Mouse (Mus musculus): ENCODE results near the gene Fam178b. TPM values are rescaled to one million over a fixed set of nuclear protein-coding genes. Genes with fewer than 3 reads are reported as not detected.

Gene Fam178b
- total and polyA plus RNA-seq, 2 experiments from 2014 or later: not detected

- Histone ChIP-seq H3K9ac (peak within 1 kb of the TSS; percentile 67), H3K36me3 (ENCODE audit: insufficient read depth) (peaks cover 38% of the 10 kb centered on the region), H3K27me3 (ENCODE audit: insufficient read depth, low read length) (no peaks in the 10 kb centered on the region), H3K4me1 (ENCODE audit: insufficient read depth) (peaks cover 4% of the 10 kb centered on the region; the same call in 1 of the 2 replicates), H3K9me3 (ENCODE audit: low read length) (no peaks in the 10 kb centered on the region), H3K4me3 (ENCODE audit: low read depth, low read length) (peak within 1 kb of the TSS; percentile 68), H3K27ac (ENCODE audit: low read depth, low read length) (peak within 1 kb of the TSS; percentile 62), H3K4me2 (ENCODE audit: low read depth) (peak within 1 kb of the TSS; percentile 75)
- ATAC-seq (peak; percentile 98), DNase-seq (peak; percentile 96)
- 1% methylated on average over 43 of the region's 43 CpGs for WGBS
- TF ChIP-seq CTCF (IDR thresholded peaks at IDR 0.05; ENCODE audit: low read depth): peak; percentile 100
Observed at GRCm38 (mm10) chr1:36546888-36547471, 136.0 kb downstream of the Fam178b start, which contains the start of gene Ankrd39. Ankrd39 (minus strand) TSS chr1:36547445.

- DNase-seq (no peak), ATAC-seq (no peak)
- WGBS: 70% methylated on average over 19 of the region's 19 CpGs
- Histone ChIP-seq H3K4me3 (ENCODE audit: low read depth, low read length) (peak overlapping the region; percentile 68), H3K9me3 (ENCODE audit: low read length) (no peaks in the 10 kb centered on the region), H3K4me2 (ENCODE audit: low read depth) (peak overlapping the region; percentile 75), H3K9ac (no peak overlapping the region), H3K4me1 (ENCODE audit: insufficient read depth) (peaks cover 4% of the 10 kb centered on the region; the same call in 1 of the 2 replicates), H3K27ac (ENCODE audit: low read depth, low read length) (no peak overlapping the region), H3K36me3 (ENCODE audit: insufficient read depth) (peaks cover 35% of the 10 kb centered on the region), H3K27me3 (ENCODE audit: insufficient read depth, low read length) (no peaks in the 10 kb centered on the region)
- TF ChIP-seq CTCF (IDR thresholded peaks at IDR 0.05; ENCODE audit: low read depth): peak; percentile 26; the same call in 1 of the 2 replicates
Observed at GRCm38 (mm10) chr1:36545845-36546600, 137.0 kb downstream of the Fam178b start.

- Histone ChIP-seq H3K9ac (no peak overlapping the region), H3K4me1 (ENCODE audit: insufficient read depth) (peaks cover 4% of the 10 kb centered on the region; the same call in 1 of the 2 replicates), H3K4me2 (ENCODE audit: low read depth) (no peak overlapping the region), H3K4me3 (ENCODE audit: low read depth, low read length) (no peak overlapping the region), H3K9me3 (ENCODE audit: low read length) (no peaks in the 10 kb centered on the region), H3K27ac (ENCODE audit: low read depth, low read length) (no peak overlapping the region), H3K27me3 (ENCODE audit: insufficient read depth, low read length) (no peaks in the 10 kb centered on the region), H3K36me3 (ENCODE audit: insufficient read depth) (peaks cover 32% of the 10 kb centered on the region)
- TF ChIP-seq CTCF (IDR thresholded peaks at IDR 0.05; ENCODE audit: low read depth): no peak
- DNase-seq (no peak), ATAC-seq (no peak)
- 86% methylated on average over 2 of the region's 2 CpGs for WGBS
Observed at GRCm38 (mm10) chr1:36545382-36545781, 137.6 kb downstream of the Fam178b start.

- TF ChIP-seq CTCF (IDR thresholded peaks at IDR 0.05; ENCODE audit: low read depth): no peak
Observed at GRCm38 (mm10) chr1:36542925-36543324, 140.1 kb downstream of the Fam178b start.

GRCm38 (mm10) chr1:36541844-36542243, 141.1 kb downstream of the Fam178b start:
- no peak overlapping the region for H3K4me3 ChIP-seq (ENCODE audit: low read depth, low read length)
- H3K4me2 ChIP-seq (ENCODE audit: low read depth): no peak overlapping the region
- ATAC-seq (no peak), DNase-seq (no peak)
- peaks cover 16% of the 10 kb centered on the region for H3K36me3 ChIP-seq (ENCODE audit: insufficient read depth)
- no peak overlapping the region for H3K9ac ChIP-seq
- no peak for TF ChIP-seq CTCF (IDR thresholded peaks at IDR 0.05; ENCODE audit: low read depth)
- 85% methylated on average over 16 of the region's 16 CpGs for WGBS
- H3K4me1 ChIP-seq (ENCODE audit: insufficient read depth): no peaks in the 10 kb centered on the region; the same call in 1 of the 2 replicates
- no peak overlapping the region for H3K27ac ChIP-seq (ENCODE audit: low read depth, low read length)
- H3K9me3 ChIP-seq (ENCODE audit: low read length): no peaks in the 10 kb centered on the region
- H3K27me3 ChIP-seq (ENCODE audit: insufficient read depth, low read length): no peaks in the 10 kb centered on the region

More at GRCm38 (mm10) chr1:36542925-36543324, 140.1 kb downstream of the Fam178b start:
- peaks cover 12% of the 10 kb centered on the region for H3K36me3 ChIP-seq (ENCODE audit: insufficient read depth)
- ATAC-seq (no peak), DNase-seq (no peak)
- no peak overlapping the region for H3K27ac ChIP-seq (ENCODE audit: low read depth, low read length)
- H3K9me3 ChIP-seq (ENCODE audit: low read length): no peaks in the 10 kb centered on the region
- WGBS: 91% methylated on average over 9 of the region's 9 CpGs
- H3K4me3 ChIP-seq (ENCODE audit: low read depth, low read length): no peak overlapping the region
- no peak overlapping the region for H3K9ac ChIP-seq
- H3K4me2 ChIP-seq (ENCODE audit: low read depth): no peak overlapping the region
- no peaks in the 10 kb centered on the region for H3K27me3 ChIP-seq (ENCODE audit: insufficient read depth, low read length)
- peaks cover 4% of the 10 kb centered on the region; the same call in 1 of the 2 replicates for H3K4me1 ChIP-seq (ENCODE audit: insufficient read depth)

GRCm38 (mm10) chr1:36540807-36541206, 142.2 kb downstream of the Fam178b start:
- no peak overlapping the region for H3K4me2 ChIP-seq (ENCODE audit: low read depth)
- H3K4me1 ChIP-seq (ENCODE audit: insufficient read depth): no peaks in the 10 kb centered on the region
- DNase-seq: no peak
- WGBS: 93% methylated on average over 12 of the region's 12 CpGs
- H3K27me3 ChIP-seq (ENCODE audit: insufficient read depth, low read length): no peaks in the 10 kb centered on the region
- no peaks in the 10 kb centered on the region for H3K9me3 ChIP-seq (ENCODE audit: low read length)
- no peak for ATAC-seq
- no peak for TF ChIP-seq CTCF (IDR thresholded peaks at IDR 0.05; ENCODE audit: low read depth)
- peaks cover 16% of the 10 kb centered on the region for H3K36me3 ChIP-seq (ENCODE audit: insufficient read depth)
- no peak overlapping the region for H3K4me3 ChIP-seq (ENCODE audit: low read depth, low read length)
- no peak overlapping the region for H3K27ac ChIP-seq (ENCODE audit: low read depth, low read length)
- H3K9ac ChIP-seq: no peak overlapping the region

- Histone ChIP-seq H3K4me1 (ENCODE audit: insufficient read depth) (no peaks in the 10 kb centered on the region), H3K27me3 (ENCODE audit: insufficient read depth, low read length) (no peaks in the 10 kb centered on the region), H3K9me3 (ENCODE audit: low read length) (no peaks in the 10 kb centered on the region), H3K4me2 (ENCODE audit: low read depth) (no peak overlapping the region), H3K9ac (no peak overlapping the region), H3K4me3 (ENCODE audit: low read depth, low read length) (no peak overlapping the region), H3K27ac (ENCODE audit: low read depth, low read length) (no peak overlapping the region), H3K36me3 (ENCODE audit: insufficient read depth) (peaks cover 16% of the 10 kb centered on the region)
- DNase-seq (no peak), ATAC-seq (no peak)
- WGBS: 90% methylated on average over 11 of the region's 11 CpGs
- no peak for TF ChIP-seq CTCF (IDR thresholded peaks at IDR 0.05; ENCODE audit: low read depth)
Observed at GRCm38 (mm10) chr1:36540132-36540531, 142.9 kb downstream of the Fam178b start.

All from forebrain, postnatal 0 days (tissue).